In the genomic region with DNA sequence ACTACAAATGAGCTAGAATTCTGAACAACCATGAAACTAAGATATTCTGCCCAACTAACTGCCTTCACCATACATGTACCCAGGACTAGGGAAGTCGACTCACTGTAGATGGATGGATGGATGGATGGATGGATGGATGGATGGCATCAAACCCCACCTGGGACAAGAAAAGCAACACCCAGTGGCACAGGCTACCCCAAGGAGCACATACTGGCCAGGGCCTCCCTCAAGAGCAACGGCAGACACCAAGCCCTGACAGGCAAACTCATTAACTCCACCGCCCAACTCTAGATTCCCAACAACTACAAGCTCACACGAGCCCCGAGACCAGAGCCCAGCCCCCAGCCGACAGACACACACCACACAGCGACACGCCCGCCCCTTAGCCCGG, we compare ENCODE assay signal across 25 mouse cellular contexts. TPM values are rescaled to one million over a fixed set of nuclear protein-coding genes. Genes with fewer than 3 reads are reported as not detected.
DNase-seq lines count a peak whose midpoint lies in the region; ATAC-seq lines count a peak whose summit lies in the region.
"Had no signal": no experiment of that assay in that cellular context is flagged by ENCODE, and none has a peak within 500 bp of the region (broad histone marks: within the 10 kb centered on the region; RNA-seq: fewer than 3 reads in every experiment).

No protein-coding gene starts in this region.

- WGBS in hindbrain, embryonic 11.5 days, result 21% methylated on average over 8 of the region's 10 CpGs
- WGBS in hindbrain, embryonic 13.5 days, result 24% methylated on average over 10 of the region's 10 CpGs

- peak; percentile 1 for DNase-seq in cerebellum, adult 9-10 months
- DNase-seq in cerebellum, postnatal 4 days (ENCODE audit: low spot score in 2 of 2), result no peak
- peak; percentile 11 for DNase-seq in hindbrain, embryonic 11.5 days (ENCODE audit: low spot score)
- peak; percentile 2 for DNase-seq in layer of hippocampus, adult 11-12 months (ENCODE audit: low spot score)
- DNase-seq in layer of hippocampus, postnatal 25 days (ENCODE audit: extremely low spot score in 1 of 2, low spot score in 1 of 2), result no peak
- no peak for DNase-seq in left cerebral cortex, postnatal 4 days
- DNase-seq: adrenal gland, adult 2 months; cerebellum, adult 8-10 months; gastrocnemius, postnatal 25 days; kidney, postnatal 36 days; liver, postnatal 0 days had no signal

- H3K36me3 ChIP-seq in hindbrain, embryonic 11.5 days (ENCODE audit: control insufficient read depth, insufficient read depth, low read length), result peaks cover 3% of the 10 kb centered on the region
- H3K36me3 ChIP-seq in hindbrain, embryonic 13.5 days, result peaks cover 48% of the 10 kb centered on the region

- H3K9ac ChIP-seq in hindbrain, embryonic 11.5 days (ENCODE audit: low read depth, low read length), result no peak overlapping the region
- no peak overlapping the region for H3K9ac ChIP-seq in hindbrain, embryonic 13.5 days
- H3K9ac ChIP-seq: embryonic facial prominence, embryonic 13.5 days; heart, embryonic 13.5 days; limb, embryonic 12.5 days; liver, postnatal 0 days; stomach, embryonic 15.5 days had no signal

- no peaks in the 10 kb centered on the region for H3K9me3 ChIP-seq in hindbrain, embryonic 11.5 days (ENCODE audit: control insufficient read depth, low read length)
- H3K9me3 ChIP-seq in hindbrain, embryonic 13.5 days, result no peaks in the 10 kb centered on the region
- H3K9me3 ChIP-seq: embryonic facial prominence, embryonic 13.5 days; heart, embryonic 13.5 days; limb, embryonic 12.5 days; stomach, embryonic 15.5 days had no signal

- no peaks in the 10 kb centered on the region for H3K4me1 ChIP-seq in hindbrain, embryonic 11.5 days (replicated peaks; ENCODE audit: control insufficient read depth, insufficient read depth, low read length)
- H3K4me1 ChIP-seq in hindbrain, embryonic 13.5 days (replicated peaks), result no peaks in the 10 kb centered on the region
- H3K4me1 ChIP-seq in brown adipose tissue, adult 24 weeks (ENCODE audit: control insufficient read depth, insufficient read depth, insufficient read length, low read length), result no peaks in the 10 kb centered on the region
- H3K4me1 ChIP-seq: embryonic facial prominence, embryonic 13.5 days; heart, embryonic 13.5 days; limb, embryonic 12.5 days; stomach, embryonic 15.5 days had no signal

- no peak overlapping the region for H3K4me2 ChIP-seq in hindbrain, embryonic 11.5 days (replicated peaks; ENCODE audit: low read depth, low read length)
- H3K4me2 ChIP-seq in hindbrain, embryonic 13.5 days, result no peak overlapping the region
- H3K4me2 ChIP-seq: embryonic facial prominence, embryonic 13.5 days; heart, embryonic 13.5 days; limb, embryonic 12.5 days; liver, embryonic 11.5 days; midbrain, embryonic 11.5 days; stomach, embryonic 15.5 days had no signal

- ATAC-seq in hindbrain, embryonic 11.5 days (ENCODE audit: low FRiP score), result no peak
- no peak for ATAC-seq in hindbrain, embryonic 13.5 days (ENCODE audit: low FRiP score)
- ATAC-seq: CD4-positive, CD25-positive, alpha-beta regulatory T cell, adult 4 months; forebrain, embryonic 14.5 days; inflammation-experienced regulatory T-cells, adult 6 months; liver, postnatal 0 days had no signal

- intact Hi-C loops in left cerebral cortex, postnatal 4 days (cut with DNase I), result no loop called here

- H3K27me3 ChIP-seq in hindbrain, embryonic 11.5 days (ENCODE audit: control insufficient read depth, insufficient read depth, low read length), result peaks cover 3% of the 10 kb centered on the region; the same call in 1 of the 2 replicates
- peaks cover 23% of the 10 kb centered on the region for H3K27me3 ChIP-seq in hindbrain, embryonic 13.5 days

- no peak overlapping the region for H3K27ac ChIP-seq in hindbrain, embryonic 11.5 days (ENCODE audit: low read depth, low read length)
- H3K27ac ChIP-seq in hindbrain, embryonic 13.5 days, result no peak overlapping the region
- no peak overlapping the region for H3K27ac ChIP-seq in brown adipose tissue, adult 24 weeks (replicated peaks; ENCODE audit: low read depth, low read length)
- H3K27ac ChIP-seq: embryonic facial prominence, embryonic 13.5 days; heart, adult 2 months; heart, embryonic 13.5 days; limb, embryonic 12.5 days; stomach, embryonic 15.5 days had no signal

- H3K4me3 ChIP-seq in hindbrain, embryonic 11.5 days (ENCODE audit: low read depth, low read length), result no peak overlapping the region
- H3K4me3 ChIP-seq in hindbrain, embryonic 13.5 days, result no peak overlapping the region
- 0 out of 2 replicates have a peak overlapping the region, but pooled peaks have one; percentile 3 for H3K4me3 ChIP-seq in brown adipose tissue, adult 24 weeks (ENCODE audit: insufficient read depth, low read depth, low read length)
- H3K4me3 ChIP-seq: embryonic facial prominence, embryonic 13.5 days; heart, adult 2 months; heart, embryonic 13.5 days; limb, embryonic 12.5 days; stomach, embryonic 15.5 days had no signal

RNA-seq across cellular contexts. Expression of a gene that starts 18.4 kb away (rescaled TPM):
- polyA plus RNA-seq in hindbrain, embryonic 11.5 days (2014; fragmentation: Nextera tagmentation; extraction: Ambion mirVana), result 45.5 and 50.7 TPM in 2 replicates
- polyA plus RNA-seq in hindbrain, embryonic 13.5 days (2015; fragmentation: Nextera tagmentation; extraction: Ambion mirVana), result 42.5 and 44.8 TPM in 2 replicates
- total RNA-seq in layer of hippocampus, postnatal 25 days (2021), result 10 to 100 TPM; 23.3 to 33.1 TPM
- 2.1 and 2.3 TPM in 2 replicates for polyA plus RNA-seq in brown adipose tissue, adult 24 weeks (2012; ENCODE audit: insufficient read depth, insufficient read length, missing spikeins)
- 10 to 100 TPM; 42.3 to 46.7 TPM for total RNA-seq in left cerebral cortex, postnatal 4 days (2021)

RNA-seq across cellular contexts. Expression of a gene that starts 21.7 kb away (rescaled TPM):
- 40.7 and 42.1 TPM in 2 replicates for polyA plus RNA-seq in hindbrain, embryonic 11.5 days (2014; fragmentation: Nextera tagmentation; extraction: Ambion mirVana)
- polyA plus RNA-seq in hindbrain, embryonic 13.5 days (2015; fragmentation: Nextera tagmentation; extraction: Ambion mirVana), result 85.6 and 93.6 TPM in 2 replicates
- 10 to 100 TPM; 10.5 to 10.8 TPM for total RNA-seq in layer of hippocampus, postnatal 25 days (2021)
- not detected in 2 replicates for polyA plus RNA-seq in brown adipose tissue, adult 24 weeks (2012; ENCODE audit: insufficient read depth, insufficient read length, missing spikeins)
- 10 to 100 TPM; 38.3 to 43.4 TPM for total RNA-seq in left cerebral cortex, postnatal 4 days (2021)
- total RNA-seq: gastrocnemius, postnatal 25 days; heart, adult 2 months; heart, postnatal 14 days; megakaryocyte progenitor cell, adult 5-6 weeks had no signal
- polyA plus RNA-seq: liver, postnatal 0 days had no signal

RNA-seq across cellular contexts. Expression of a gene that starts 59.3 kb away (rescaled TPM):
- 30.7 and 32.3 TPM in 2 replicates for polyA plus RNA-seq in hindbrain, embryonic 11.5 days (2014; fragmentation: Nextera tagmentation; extraction: Ambion mirVana)
- polyA plus RNA-seq in hindbrain, embryonic 13.5 days (2015; fragmentation: Nextera tagmentation; extraction: Ambion mirVana), result 57.8 and 62.4 TPM in 2 replicates
- 10 to 100 TPM; 28.1 to 30.6 TPM for total RNA-seq in layer of hippocampus, postnatal 25 days (2021)
- 32.8 and 41.6 TPM in 2 replicates for polyA plus RNA-seq in brown adipose tissue, adult 24 weeks (2012; ENCODE audit: insufficient read depth, insufficient read length, missing spikeins)
- 10 to 100 TPM; 48.3 to 56.9 TPM for total RNA-seq in left cerebral cortex, postnatal 4 days (2021)

Comparison
In these comparisons a context has a peak if more than half of its experiments do, and no peak if none do; other contexts are left out.
1. DNase-seq: peak in cerebellum, adult 9-10 months (single experiment), hindbrain, embryonic 11.5 days (single experiment) and layer of hippocampus, adult 11-12 months (single experiment); none in cerebellum, postnatal 4 days (0 of 2), layer of hippocampus, postnatal 25 days (0 of 2) and left cerebral cortex, postnatal 4 days (single experiment).
2. RNA of a gene that starts 18.4 kb away (polyA plus RNA-seq): 45.5 to 50.7 TPM in hindbrain, embryonic 11.5 days and 42.5 to 44.8 TPM in hindbrain, embryonic 13.5 days; 2.1 to 2.3 TPM in brown adipose tissue, adult 24 weeks; every median in the first group is over 10 times any median in the second.
3. RNA of a gene that starts 21.7 kb away (polyA plus RNA-seq): 85.6 to 93.6 TPM in hindbrain, embryonic 13.5 days and 40.7 to 42.1 TPM in hindbrain, embryonic 11.5 days; not detected in brown adipose tissue, adult 24 weeks; every median in the first group is over 10 times any median in the second.